Mouse (Mus musculus) stomach, postnatal 0 days (tissue): ENCODE measurements around the gene Tagln2. TPM values are rescaled to one million over a fixed set of nuclear protein-coding genes. Genes with fewer than 3 reads are reported as not detected.
A peak's percentile ranks its signal among the peaks of the same experiment; 100 is the strongest.

Experiments
- ATAC-seq: fragments of 200-750 bp; cut with Nextera tagmentation; 2 replicates; pipeline ENCODE4 v1.8.0; 2017; ENCODE audit not compliant: low FRiP score, low TSS enrichment
- DNase-seq: peaks from one replicate; pipeline ENCODE4 v3.0.0-alpha.2; 2016; ENCODE audit warnings: low spot score
- H3K27ac ChIP-seq: fragments of 300-500 bp; sonication (generic); replicated peaks from 2 replicates; pipeline ENCODE4 v1.5.1; 2014; ENCODE audit warnings: mild to moderate bottlenecking, control low read depth
- H3K27me3 ChIP-seq: fragments of 300-500 bp; sonication (generic); 2 replicates; pipeline ENCODE4 v1.6.1; 2014; ENCODE audit warnings: low read length; ENCODE audit not compliant: control insufficient read depth, insufficient read depth
- H3K36me3 ChIP-seq: fragments of 300-500 bp; sonication (generic); 2 replicates; pipeline ENCODE4 v1.6.1; 2014; ENCODE audit warnings: low read length, mixed read lengths; ENCODE audit not compliant: control insufficient read depth, insufficient read depth
- H3K4me1 ChIP-seq: fragments of 300-500 bp; sonication (generic); replicated peaks from 2 replicates; pipeline ENCODE4 v1.6.1; 2014; ENCODE audit warnings: antibody characterized with exemption; ENCODE audit not compliant: control insufficient read depth, insufficient read depth
- H3K4me2 ChIP-seq: fragments of 300-500 bp; sonication (generic); replicated peaks from 2 replicates; pipeline ENCODE4 v1.6.1; 2014; ENCODE audit warnings: low read depth, mild to moderate bottlenecking, control low read depth, moderate library complexity
- H3K4me3 ChIP-seq: fragments of 300-500 bp; sonication (generic); 2 replicates; pipeline ENCODE4 v1.5.1; 2014; ENCODE audit warnings: low read depth, low read length, control low read depth
- H3K9ac ChIP-seq: fragments of 300-500 bp; sonication (generic); 2 replicates; pipeline ENCODE4 v1.6.1; 2014; ENCODE audit warnings: mild to moderate bottlenecking, low read length, control low read depth, mixed read lengths
- H3K9me3 ChIP-seq: fragments of 300-500 bp; sonication (generic); 2 replicates; pipeline ENCODE4 v1.6.1; 2016; ENCODE audit warnings: low read length; ENCODE audit not compliant: control insufficient read depth
- CTCF ChIP-seq: IDR thresholded peaks from 2 replicates; pipeline ENCODE4 v1.5.1; 2016; ENCODE audit warnings: antibody characterized with exemption, low read depth, mild to moderate bottlenecking, moderate library complexity
- EP300 ChIP-seq: optimal IDR thresholded peaks from 2 replicates; pipeline ENCODE3; 2016; ENCODE audit warnings: antibody characterized with exemption
- WGBS: fragments of 180-500 bp; shearing (Covaris S2); extraction: QIAGEN DNeasy Blood & Tissue Kit; methylation state at CpG from one replicate; pipeline ENCODE4 v1.1.7; 2014; 5-methylcytosine and 5-hydroxymethylcytosine counted together
- polyA plus RNA-seq: library from polyadenylated mRNA; unstranded; fragments of >200 nt; fragmentation: Nextera tagmentation; extraction: Ambion mirVana; gene quantifications from 2 replicates; pipeline ENCODE4 v1.2.1, GENCODE M21; 2015

Tagln2 gene
- polyA plus RNA-seq, 1 experiment from 2014 or later = 564 TPM

GRCm38 (mm10) chr1:172502145-172503110 lies 2.6 kb downstream of the Tagln2 start:
- DNase-seq = peak; percentile 51
- WGBS = 21% methylated on average over 11 of the region's 13 CpGs
- H3K4me1 ChIP-seq = peaks cover 16% of the 10 kb centered on the region

DNA sequence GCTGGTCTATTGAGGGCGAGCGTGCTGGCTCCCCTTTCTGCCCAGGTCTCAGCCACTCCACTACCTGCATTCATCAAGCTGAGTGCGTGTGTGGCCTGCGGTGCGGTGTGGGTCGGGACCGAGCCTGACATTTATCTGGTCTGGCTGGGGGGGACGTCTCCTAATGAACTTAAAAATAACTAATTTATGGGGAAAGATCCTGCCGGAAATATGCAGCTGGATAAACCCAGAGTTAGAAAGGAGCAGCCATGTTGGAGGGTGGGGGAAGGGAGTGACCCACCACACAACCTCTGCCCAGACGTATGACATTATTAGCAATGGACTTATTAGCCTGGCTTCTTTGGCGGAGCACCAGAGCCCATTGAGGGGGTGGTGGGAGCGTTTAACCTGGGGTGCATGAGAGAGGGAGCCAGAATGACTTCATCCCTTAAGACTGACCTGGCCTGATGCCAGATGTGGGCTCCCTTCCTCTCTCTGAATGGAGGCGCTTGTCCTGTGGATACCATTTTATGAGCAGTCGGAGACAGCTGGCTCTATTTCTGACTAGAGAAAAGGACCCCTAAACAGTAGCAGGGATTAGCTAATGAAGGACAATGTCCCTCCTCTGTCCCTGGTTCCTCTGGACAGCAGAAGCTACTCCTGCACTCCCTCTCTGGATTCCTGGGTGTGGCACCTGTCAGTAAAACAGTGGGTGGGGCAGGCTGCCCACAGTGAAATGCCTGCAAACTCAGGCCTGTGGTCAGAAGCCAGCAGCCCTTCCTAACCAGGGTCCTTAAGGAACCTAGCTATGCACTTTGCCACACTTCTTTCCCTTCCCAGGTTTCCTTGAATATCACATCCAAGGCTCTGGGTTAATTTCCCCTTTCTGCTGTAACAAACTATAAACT lies 3.5 kb downstream of the Tagln2 start:
- Histone ChIP-seq H3K4me3 (peak overlapping the region; percentile 73; the same call in 1 of the 2 replicates), H3K9me3 (no peaks in the 10 kb centered on the region), H3K27me3 (no peaks in the 10 kb centered on the region), H3K4me2 (peak overlapping the region; percentile 72), H3K4me1 (peaks cover 16% of the 10 kb centered on the region), H3K27ac (peak overlapping the region; percentile 97), H3K9ac (peak overlapping the region; percentile 88), H3K36me3 (peaks cover 19% of the 10 kb centered on the region)
- DNase-seq (peak; percentile 69), ATAC-seq (no peak)
- no peak for TF ChIP-seq CTCF
- TF ChIP-seq EP300 = no peak
- WGBS = 10% methylated on average over 14 of the region's 14 CpGs

More at GRCm38 (mm10) chr1:172502145-172503110, 2.6 kb downstream of the Tagln2 start:
- Histone ChIP-seq H3K36me3 (peaks cover 15% of the 10 kb centered on the region), H3K4me3 (peak overlapping the region; percentile 73), H3K27me3 (no peaks in the 10 kb centered on the region), H3K27ac (peak overlapping the region; percentile 97), H3K4me2 (peak overlapping the region; percentile 72), H3K9ac (peak overlapping the region; percentile 88), H3K9me3 (no peaks in the 10 kb centered on the region)
- TF ChIP-seq CTCF (no peak), EP300 (no peak)
- ATAC-seq = no peak

- no peak overlapping the region for H3K9ac ChIP-seq
- no peak overlapping the region for H3K4me3 ChIP-seq
- 77% methylated on average over 8 of the region's 8 CpGs for whole genome bisulfite sequencing
- no peak overlapping the region for H3K27ac ChIP-seq
- ATAC-seq (no peak), DNase-seq (no peak)
- peaks cover 19% of the 10 kb centered on the region for H3K36me3 ChIP-seq
- H3K27me3 ChIP-seq = no peaks in the 10 kb centered on the region
- no peak overlapping the region for H3K4me2 ChIP-seq
- TF ChIP-seq CTCF = no peak
- no peak for TF ChIP-seq EP300
- peaks cover 16% of the 10 kb centered on the region for H3K4me1 ChIP-seq
- H3K9me3 ChIP-seq = no peaks in the 10 kb centered on the region
These were observed 4.9 kb downstream of the Tagln2 start for GRCm38 (mm10) chr1:172504756-172505155.

DNA sequence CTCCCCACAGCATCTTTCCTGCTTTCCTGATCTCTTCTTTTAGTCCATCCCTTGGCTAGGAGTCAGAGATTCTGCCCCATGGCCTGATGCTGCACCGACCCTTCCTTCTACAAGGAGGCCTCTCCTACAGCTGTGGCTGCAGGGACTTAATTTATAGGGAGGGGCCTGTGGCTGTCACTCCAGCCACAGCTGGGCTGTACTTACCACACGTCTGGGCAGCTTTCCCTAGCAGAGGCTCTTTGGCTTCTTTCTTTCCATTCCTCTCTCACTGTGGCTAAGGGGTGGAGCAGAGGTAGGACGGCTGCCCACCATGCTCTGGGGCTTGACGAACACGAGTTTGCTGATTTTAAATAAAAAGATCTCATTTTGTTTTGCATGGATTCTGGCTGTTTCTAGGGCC lies 7.2 kb downstream of the Tagln2 start:
- DNase-seq (no peak), ATAC-seq (no peak)
- Histone ChIP-seq H3K4me2 (no peak overlapping the region), H3K4me1 (peaks cover 13% of the 10 kb centered on the region), H3K9me3 (no peaks in the 10 kb centered on the region), H3K27me3 (no peaks in the 10 kb centered on the region), H3K27ac (no peak overlapping the region), H3K4me3 (no peak overlapping the region), H3K36me3 (peaks cover 19% of the 10 kb centered on the region), H3K9ac (no peak overlapping the region)
- 40% methylated on average over 5 of the region's 5 CpGs for WGBS
- TF ChIP-seq CTCF (no peak), EP300 (no peak)

DNA sequence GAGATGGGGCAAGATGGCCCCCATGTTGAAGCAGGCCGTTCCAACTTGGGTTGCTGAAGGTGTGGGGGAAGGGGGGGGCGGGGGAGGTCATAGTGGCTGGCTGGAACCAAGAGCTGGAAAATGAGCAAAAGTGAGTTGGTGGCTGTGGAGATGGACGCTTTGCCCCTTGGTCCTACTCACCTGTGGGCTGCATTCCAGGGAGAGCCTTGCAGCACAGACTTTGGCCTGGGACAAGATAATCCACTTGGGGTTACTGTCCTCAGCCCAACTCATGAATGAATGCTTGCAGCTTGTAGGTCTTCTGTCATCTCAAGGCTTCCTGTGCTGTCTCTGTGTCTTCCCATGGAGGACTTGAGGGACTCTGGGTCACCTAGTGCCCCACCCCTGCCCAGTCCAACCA lies 7.9 kb downstream of the Tagln2 start:
- no peak for ATAC-seq
- Histone ChIP-seq H3K27me3 (no peaks in the 10 kb centered on the region), H3K4me3 (no peak overlapping the region), H3K9me3 (no peaks in the 10 kb centered on the region), H3K27ac (peak overlapping the region; percentile 19; the same call in 1 of the 2 replicates), H3K4me2 (no peak overlapping the region), H3K36me3 (peaks cover 19% of the 10 kb centered on the region), H3K4me1 (peaks cover 6% of the 10 kb centered on the region), H3K9ac (no peak overlapping the region)
- DNase-seq = no peak
- 91% methylated on average over 3 of the region's 3 CpGs for WGBS
- TF ChIP-seq EP300 = no peak
- no peak for TF ChIP-seq CTCF
